Mouse (Mus musculus): ENCODE measurements around the gene Kdm2b.
A peak's percentile ranks its signal among the peaks of the same experiment; 100 is the strongest.

Kdm2b gene

DNA sequence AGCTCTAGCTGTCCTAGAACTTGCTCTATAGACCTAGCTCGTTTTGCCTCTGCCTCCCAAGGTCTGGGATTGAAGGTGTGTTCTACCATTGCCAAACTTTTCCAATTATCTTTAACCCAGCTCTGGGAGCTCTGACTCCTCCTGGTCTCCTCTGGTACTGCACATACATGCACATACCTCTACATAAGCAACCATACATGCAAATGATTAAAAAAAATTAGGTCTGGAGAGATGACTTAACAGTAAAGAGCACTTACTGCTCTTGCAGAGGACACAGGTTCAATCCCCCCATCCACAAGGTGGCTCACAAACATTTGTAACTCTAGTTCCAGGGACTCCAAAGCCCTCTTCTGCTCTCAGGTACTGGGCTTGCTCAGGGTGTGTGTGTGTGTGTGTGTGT is 165.6 kb downstream of the Kdm2b start:
- no peak for DNase-seq

DNA sequence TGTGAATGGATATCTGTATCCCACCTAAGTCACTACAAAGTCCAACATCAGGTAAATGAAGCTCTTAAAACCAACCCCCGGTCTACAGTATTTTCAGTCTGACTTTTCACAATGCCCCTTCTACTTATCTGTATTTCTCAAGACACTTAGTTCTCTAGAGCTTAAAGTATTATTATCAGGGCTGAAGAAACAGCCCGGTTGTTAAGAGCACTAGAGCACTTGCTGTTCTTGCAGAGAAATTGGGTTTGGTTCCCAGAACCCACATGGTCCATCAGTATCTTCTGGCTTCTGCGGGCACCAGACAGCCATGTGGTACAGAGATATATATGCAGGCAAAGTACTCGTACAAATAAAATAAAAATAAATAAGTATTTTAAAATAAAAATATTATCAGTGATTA is 167.2 kb downstream of the Kdm2b start:
- DNase-seq, result no peak

DNA sequence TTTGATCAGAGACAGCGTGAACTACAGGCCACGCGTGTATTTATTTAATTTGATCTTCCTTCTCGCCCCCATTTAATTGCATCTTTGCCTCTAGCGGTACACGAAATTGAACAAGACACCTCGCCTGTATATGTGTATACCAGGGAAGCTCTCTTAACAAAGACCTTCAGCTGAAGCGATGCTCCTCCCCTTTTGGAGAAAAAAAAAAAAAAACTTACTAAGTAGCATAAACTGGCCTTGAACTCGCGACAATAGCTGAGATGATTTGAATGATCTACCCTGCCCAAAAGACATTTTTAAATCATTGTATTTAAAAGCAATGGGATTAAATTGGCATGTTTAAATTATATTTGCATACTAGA is 168.1 kb downstream of the Kdm2b start:
- no peak for DNase-seq

DNA sequence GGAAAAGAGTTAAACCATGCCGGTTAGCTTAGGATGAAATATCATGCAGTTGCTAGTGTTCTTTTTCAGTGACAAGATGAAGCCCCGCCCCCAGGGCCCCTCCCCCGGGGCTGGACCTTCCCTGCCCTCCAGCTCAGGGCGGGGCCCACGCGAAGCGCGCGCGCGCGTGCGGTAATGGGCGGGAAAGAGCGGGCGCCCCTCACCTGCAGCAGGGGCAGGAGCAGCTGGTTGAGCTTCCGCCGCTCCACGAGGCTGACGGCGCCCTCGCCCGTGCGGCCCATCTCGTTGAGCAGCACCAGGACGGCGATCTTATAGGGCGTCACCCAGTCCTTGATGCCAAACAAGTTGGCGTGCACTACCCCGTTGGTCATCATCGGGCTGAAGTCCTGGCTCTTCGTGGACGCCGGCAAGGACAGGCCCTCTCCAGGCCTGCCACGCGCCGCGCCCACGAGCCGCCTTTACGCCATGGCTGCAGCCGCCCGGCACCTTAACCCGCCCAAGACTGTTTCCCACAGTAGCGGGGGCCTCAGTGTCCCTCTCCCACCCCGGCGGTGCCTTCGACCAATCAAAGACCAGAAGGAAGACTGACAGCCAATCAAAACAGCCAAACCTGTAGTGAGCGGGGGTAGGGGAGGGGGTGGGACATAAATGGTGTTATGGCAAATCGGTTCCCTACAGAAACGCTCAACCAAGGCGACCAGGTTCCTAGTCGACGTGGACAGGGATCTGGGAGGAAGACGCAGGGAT is 168.7 kb downstream of the Kdm2b start, which contains the start of gene Anapc5:
TSS of gene Anapc5 (minus strand) at position 563 of the 747 bp plus-strand sequence.
- peak; percentile 94 for DNase-seq
